Mouse (Mus musculus): Measurements from ENCODE around the gene Kcne1.

- TF ChIP-seq POLR2A (IDR thresholded peaks at IDR 0.05; ENCODE audit: low read depth, low read length) (no peak), CTCF (IDR thresholded peaks at IDR 0.05; ENCODE audit: borderline replicate concordance, insufficient read depth, low read length) (no peak)
Measured at GRCm38 (mm10) chr16:92398574-92399118, 39.4 kb upstream of the Kcne1 start.
